Mouse (Mus musculus) brain, adult 2 months (tissue): ENCODE measurements at regions not wholly inside any gene's neighbourhood (a gene's known extent, or its start where the extent isn't known, plus 50 kb on each side); places are given as distances from the start of the nearest gene placed in this dataset.
"Not testable (repeated sequence)": the region's sequence is repeated elsewhere in the genome, so short reads cannot be mapped to it uniquely, and the experiment has no call there.

Experiments used
- DNase-seq: peaks from one replicate; pipeline ENCODE4 v3.0.0; 2011; ENCODE audit warnings: low read depth, low spot score

- DNase-seq, result peak; percentile 81
Measured at GRCm38 (mm10) chr8:88064414-88065110, 54.0 kb upstream of the Cnep1r1 start.

- not testable (repeated sequence) for DNase-seq
Measured at GRCm38 (mm10) chr8:88059107-88059506, 59.5 kb upstream of the Cnep1r1 start.

- DNase-seq, result no peak
Measured at GRCm38 (mm10) chr8:88057686-88058234, 60.8 kb upstream of the Cnep1r1 start.

GRCm38 (mm10) chr8:88050651-88051050, 67.9 kb upstream of the Cnep1r1 start:
- DNase-seq, result no peak

GRCm38 (mm10) chr8:88049091-88049490, 69.5 kb upstream of the Cnep1r1 start:
- DNase-seq, result peak; percentile 77

GRCm38 (mm10) chr8:88045995-88046394, 72.6 kb upstream of the Cnep1r1 start:
- DNase-seq, result no peak

- DNase-seq, result no peak
Measured at GRCm38 (mm10) chr8:88039286-88039685, 79.3 kb upstream of the Cnep1r1 start.

GRCm38 (mm10) chr8:88037994-88038393, 78.6 kb upstream of the Zfp423 start:
- DNase-seq, result no peak

- DNase-seq, result no peak
Measured at GRCm38 (mm10) chr8:88033054-88033453, 73.7 kb upstream of the Zfp423 start.

GRCm38 (mm10) chr8:88024496-88024895, 65.1 kb upstream of the Zfp423 start:
- no peak for DNase-seq

GRCm38 (mm10) chr8:88023423-88023822, 64.0 kb upstream of the Zfp423 start:
- DNase-seq, result peak; percentile 65

GRCm38 (mm10) chr8:88022776-88023385, 63.5 kb upstream of the Zfp423 start:
- no peak for DNase-seq

GRCm38 (mm10) chr8:88019243-88020115, 60.1 kb upstream of the Zfp423 start:
- no peak for DNase-seq

GRCm38 (mm10) chr8:88018494-88018893, 59.1 kb upstream of the Zfp423 start:
- DNase-seq, result no peak

- DNase-seq, result no peak
Measured at GRCm38 (mm10) chr8:88012177-88012825, 52.9 kb upstream of the Zfp423 start.

GRCm38 (mm10) chr8:88010566-88010965, 51.2 kb upstream of the Zfp423 start:
- DNase-seq, result peak; percentile 78

GRCm38 (mm10) chr8:88009878-88010277, 50.5 kb upstream of the Zfp423 start:
- no peak for DNase-seq
